Mouse (Mus musculus): ENCODE data around the gene Git2. TPM values are rescaled to one million over a fixed set of nuclear protein-coding genes. Genes with fewer than 3 reads are reported as not detected.
A peak's percentile ranks its signal among the peaks of the same experiment; 100 is the strongest.

Gene Git2
- total RNA-seq, 2 experiments from 2014 or later = 35.9 to 47.2 TPM

- DNase-seq (ENCODE audit: extremely low spot score in 1 of 2, low spot score in 1 of 2) = no peak
Observed at GRCm38 (mm10) chr5:114767185-114767584, 8.1 kb downstream of the Git2 start.

- DNase-seq (ENCODE audit: extremely low spot score in 1 of 2, low spot score in 1 of 2) = no peak
Observed at GRCm38 (mm10) chr5:114766686-114767085, 8.6 kb downstream of the Git2 start.

GRCm38 (mm10) chr5:114764812-114765735 is 10.2 kb downstream of the Git2 start:
- no peak for DNase-seq (ENCODE audit: extremely low spot score in 1 of 2, low spot score in 1 of 2)

GRCm38 (mm10) chr5:114761980-114762379 is 13.3 kb downstream of the Git2 start:
- no peak for DNase-seq (ENCODE audit: extremely low spot score in 1 of 2, low spot score in 1 of 2)

- no peak for DNase-seq (ENCODE audit: extremely low spot score in 1 of 2, low spot score in 1 of 2)
Observed at GRCm38 (mm10) chr5:114759536-114760090, 15.7 kb downstream of the Git2 start.

- DNase-seq (ENCODE audit: extremely low spot score in 1 of 2, low spot score in 1 of 2) = no peak
Observed at GRCm38 (mm10) chr5:114753384-114753783, 21.9 kb downstream of the Git2 start.

GRCm38 (mm10) chr5:114752397-114752796 is 22.9 kb downstream of the Git2 start:
- no peak for DNase-seq (ENCODE audit: extremely low spot score in 1 of 2, low spot score in 1 of 2)

GRCm38 (mm10) chr5:114750325-114750724 is 25.0 kb downstream of the Git2 start:
- no peak for DNase-seq (ENCODE audit: extremely low spot score in 1 of 2, low spot score in 1 of 2)

GRCm38 (mm10) chr5:114747521-114747920 is 27.8 kb downstream of the Git2 start:
- no peak for DNase-seq (ENCODE audit: extremely low spot score in 1 of 2, low spot score in 1 of 2)

- DNase-seq (ENCODE audit: extremely low spot score in 1 of 2, low spot score in 1 of 2) = no peak
Observed at GRCm38 (mm10) chr5:114746886-114747285, 28.4 kb downstream of the Git2 start.

- no peak for DNase-seq (ENCODE audit: extremely low spot score in 1 of 2, low spot score in 1 of 2)
Observed at GRCm38 (mm10) chr5:114745581-114745980, 29.7 kb downstream of the Git2 start.

- DNase-seq (ENCODE audit: extremely low spot score in 1 of 2, low spot score in 1 of 2) = no peak
Observed at GRCm38 (mm10) chr5:114743697-114744090, 31.6 kb downstream of the Git2 start.

GRCm38 (mm10) chr5:114742998-114743696 is 32.2 kb downstream of the Git2 start:
- peak; percentile 33 to 37 for DNase-seq (ENCODE audit: extremely low spot score in 1 of 2, low spot score in 1 of 2)

- no peak for DNase-seq (ENCODE audit: extremely low spot score in 1 of 2, low spot score in 1 of 2)
Observed at GRCm38 (mm10) chr5:114742572-114742971, 32.7 kb downstream of the Git2 start.

- DNase-seq (ENCODE audit: extremely low spot score in 1 of 2, low spot score in 1 of 2) = no peak
Observed at GRCm38 (mm10) chr5:114740595-114740994, 34.7 kb downstream of the Git2 start.

GRCm38 (mm10) chr5:114738707-114739241 is 36.5 kb downstream of the Git2 start:
- DNase-seq (ENCODE audit: extremely low spot score in 1 of 2, low spot score in 1 of 2) = no peak

- DNase-seq (ENCODE audit: extremely low spot score in 1 of 2, low spot score in 1 of 2) = no peak
Observed at GRCm38 (mm10) chr5:114737090-114737887, 38.0 kb downstream of the Git2 start.

- no peak for DNase-seq (ENCODE audit: extremely low spot score in 1 of 2, low spot score in 1 of 2)
Observed at GRCm38 (mm10) chr5:114733606-114734005, 41.7 kb downstream of the Git2 start.

GRCm38 (mm10) chr5:114731969-114732368 is 43.3 kb downstream of the Git2 start:
- DNase-seq (ENCODE audit: extremely low spot score in 1 of 2, low spot score in 1 of 2) = no peak

- no peak for DNase-seq (ENCODE audit: extremely low spot score in 1 of 2, low spot score in 1 of 2)
Observed at GRCm38 (mm10) chr5:114731498-114731897, 43.8 kb downstream of the Git2 start.

All from layer of hippocampus, postnatal 25 days (tissue).